Mouse (Mus musculus) left cerebral cortex, adult 11 months (tissue): ENCODE data around the gene Acaa1a.

ENCODE experiments used
- DNase-seq: peaks from one replicate; pipeline ENCODE4 v3.0.0; 2022; ENCODE audit warnings: low spot score

Gene Acaa1a

GRCm38 (mm10) chr9:119394808-119395207, 55.3 kb downstream of the Acaa1a start:
- DNase-seq, result no peak
